Mouse (Mus musculus) small intestine, adult 2 months (tissue): ENCODE data around the gene Spag9.

Experiments
- CTCF ChIP-seq: fragments of 200-500 bp; IDR thresholded peaks from 2 replicates; pipeline ENCODE4 v1.5.1; 2012; ENCODE audit warnings: low read depth, mild to moderate bottlenecking, control low read depth, inconsistent platforms, low read length, moderate library complexity, mixed read lengths; ENCODE audit not compliant: insufficient replicate concordance, insufficient read length; ENCODE audit errors: extremely low read depth
- POLR2A ChIP-seq: fragments of 200-500 bp; IDR thresholded peaks from 2 replicates; pipeline ENCODE4 v1.6.1; 2012; ENCODE audit warnings: low read depth, mild to moderate bottlenecking, control low read depth, inconsistent platforms, low read length, moderate library complexity

GRCm38 (mm10) chr11:93965391-93965790 lies 30.5 kb upstream of the Spag9 start:
- TF ChIP-seq POLR2A (no peak), CTCF (no peak)
